Mouse (Mus musculus) brain, embryonic 14.5 days (tissue): ENCODE data around the gene Tmem151b.

Source experiments
- CTCF ChIP-seq: fragments of 200-500 bp; IDR thresholded peaks from 2 replicates; pipeline ENCODE4 v1.5.1; 2012; ENCODE audit warnings: inconsistent platforms, mild to moderate bottlenecking, moderate library complexity, borderline replicate concordance; ENCODE audit not compliant: insufficient read depth, insufficient read length; ENCODE audit errors: extremely low read depth
- POLR2A ChIP-seq: fragments of 200-500 bp; IDR thresholded peaks from 2 replicates; pipeline ENCODE4 v1.6.1; 2012; ENCODE audit warnings: mild to moderate bottlenecking, inconsistent platforms, borderline replicate concordance; ENCODE audit not compliant: poor library complexity, insufficient read depth, insufficient read length, severe bottlenecking; ENCODE audit errors: extremely low read depth

DNA sequence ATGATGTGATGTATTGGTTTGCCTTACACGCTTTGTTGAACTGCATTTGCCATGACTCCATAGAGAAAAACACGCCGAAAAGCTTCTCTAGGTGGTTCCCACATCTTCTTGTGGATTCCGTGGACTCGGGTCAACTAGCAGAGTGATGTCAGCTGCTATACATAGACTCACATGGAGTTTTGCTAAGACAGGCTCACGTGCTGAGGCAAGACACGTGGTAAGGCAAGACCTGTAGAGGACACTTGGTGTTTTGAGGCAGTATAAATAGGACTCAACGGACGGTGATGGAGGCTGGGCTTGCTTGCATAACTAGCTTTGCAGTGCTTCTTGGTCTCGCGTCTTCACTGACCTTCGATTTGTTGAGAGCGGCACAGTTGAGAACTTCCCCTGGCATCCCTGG, 51.1 kb downstream of the Tmem151b start:
- TF ChIP-seq CTCF = no peak
- TF ChIP-seq POLR2A = no peak
